Mouse (Mus musculus) right cerebral cortex, postnatal 4 days (tissue): Measurements from ENCODE around the gene Ror1.

Experiments used
- DNase-seq: peaks from one replicate; pipeline ENCODE4 v3.0.0-alpha.2; 2022

Ror1 gene

DNA sequence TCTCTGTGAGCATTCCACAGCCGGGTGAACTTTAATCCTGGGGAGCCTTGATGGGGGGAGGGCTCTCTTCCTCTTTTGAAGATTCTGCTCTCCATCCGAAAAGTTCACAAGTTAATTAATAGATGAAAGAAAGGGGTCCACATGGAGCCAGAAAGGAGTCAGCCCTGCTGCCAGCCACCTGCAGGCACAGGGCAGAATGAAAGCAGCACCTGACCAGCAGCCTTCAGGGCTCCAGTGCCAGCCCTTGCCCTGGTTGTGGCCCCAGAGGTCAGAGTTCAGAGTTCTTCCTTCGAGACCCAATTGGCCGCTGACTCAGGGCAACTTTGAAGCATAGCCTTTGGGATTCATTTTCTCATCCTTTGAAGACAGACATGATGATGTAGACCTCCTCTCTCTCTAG is 23.1 kb downstream of the Ror1 start:
- no peak for DNase-seq

DNA sequence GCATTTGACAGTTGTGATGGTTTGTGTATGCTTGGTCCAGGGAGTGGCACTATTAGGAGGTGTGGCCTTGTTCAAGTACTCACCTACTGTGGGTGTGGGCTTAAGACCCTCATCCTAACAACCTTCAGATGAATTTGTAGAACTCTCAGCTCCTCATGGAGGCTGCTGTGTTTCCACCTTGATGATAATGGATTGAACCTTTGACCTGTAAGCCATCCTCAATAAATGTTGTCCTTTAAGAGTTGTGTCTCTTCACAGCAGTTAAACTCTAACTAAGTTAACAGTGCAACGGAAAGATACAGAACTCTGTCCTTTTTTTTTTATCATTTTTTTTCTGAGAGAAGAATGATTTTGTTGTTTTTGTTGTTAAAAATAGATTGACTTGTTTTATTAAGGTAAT is 23.8 kb downstream of the Ror1 start:
- DNase-seq, result no peak

DNA sequence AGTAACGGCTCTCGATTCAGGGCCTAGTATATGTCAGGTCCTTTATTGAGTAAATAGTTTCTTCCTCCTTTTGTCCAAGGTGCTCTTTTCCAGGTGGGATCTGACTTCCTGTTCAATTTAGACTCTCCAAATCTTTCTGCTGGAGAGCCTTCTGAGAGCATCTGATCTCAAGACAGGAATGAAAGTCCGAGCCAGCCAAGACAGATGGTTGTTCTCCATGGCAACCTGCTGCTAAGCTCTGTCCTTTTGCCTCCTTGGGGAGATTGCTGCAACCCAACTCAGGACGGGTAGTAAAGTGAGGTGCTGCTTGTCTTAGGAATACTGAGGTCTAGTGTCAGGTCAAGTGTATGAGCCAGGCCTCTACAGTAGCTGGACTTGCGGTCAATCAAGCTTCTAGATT is 25.0 kb downstream of the Ror1 start:
- DNase-seq, result no peak

DNA sequence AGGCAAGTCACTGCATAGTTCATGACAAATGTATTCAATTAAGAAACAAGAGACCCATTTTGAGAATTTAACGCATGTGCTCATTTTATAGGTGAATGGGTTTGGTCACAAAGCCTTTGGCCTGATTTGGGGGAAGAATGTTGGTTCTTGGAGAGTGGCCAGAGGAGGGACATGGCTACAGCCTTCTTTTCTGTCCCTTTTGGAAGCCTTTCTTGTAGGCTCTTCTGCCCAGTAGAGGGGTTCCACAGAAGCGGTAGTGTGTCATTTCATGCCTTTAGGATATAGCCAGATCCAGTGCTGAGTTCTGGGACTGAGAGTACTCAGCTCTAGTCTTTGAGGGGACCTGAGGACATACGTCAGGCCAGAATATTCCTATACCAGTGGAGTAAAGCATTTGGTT is 26.8 kb downstream of the Ror1 start:
- no peak for DNase-seq

DNA sequence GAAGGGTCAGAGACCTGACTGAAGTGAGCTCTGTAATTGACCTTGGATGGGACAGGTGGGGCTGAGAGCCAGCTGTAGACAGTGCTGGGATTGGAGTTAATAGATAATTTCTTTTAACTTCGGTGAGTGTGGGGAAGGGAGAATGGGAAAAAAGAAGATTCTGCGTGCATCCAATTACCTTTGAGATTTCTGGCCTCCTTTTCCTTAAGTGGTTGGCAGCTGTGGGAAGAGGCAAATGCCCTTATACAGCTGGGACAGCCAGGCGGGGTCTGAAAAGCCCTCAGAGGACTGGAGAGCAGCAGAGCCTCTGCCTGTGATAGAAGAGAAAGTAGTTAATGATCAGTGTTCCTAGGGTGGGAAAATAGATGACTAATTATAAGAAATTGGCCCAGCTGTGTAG is 27.9 kb downstream of the Ror1 start:
- DNase-seq, result no peak

DNA sequence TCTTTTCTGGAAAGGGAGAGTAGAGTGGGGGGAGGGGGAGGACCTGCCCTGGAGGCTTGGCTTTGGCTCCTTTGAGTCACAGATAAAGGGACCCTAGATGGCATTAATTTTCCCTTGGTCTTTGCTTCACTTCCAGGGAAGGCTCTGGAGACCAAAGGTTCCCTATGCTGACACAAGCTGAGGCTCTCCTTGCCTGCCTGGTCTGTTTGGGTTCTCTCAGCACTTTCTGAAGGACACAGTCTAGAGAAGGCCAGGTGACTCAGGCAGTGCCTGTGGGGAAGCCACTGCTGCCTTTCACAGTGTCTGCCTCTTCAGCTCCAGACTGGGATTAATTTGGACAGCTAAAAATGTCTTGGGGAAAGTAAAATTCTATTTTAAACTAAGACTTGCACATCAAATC is 28.5 kb downstream of the Ror1 start:
- no peak for DNase-seq

DNA sequence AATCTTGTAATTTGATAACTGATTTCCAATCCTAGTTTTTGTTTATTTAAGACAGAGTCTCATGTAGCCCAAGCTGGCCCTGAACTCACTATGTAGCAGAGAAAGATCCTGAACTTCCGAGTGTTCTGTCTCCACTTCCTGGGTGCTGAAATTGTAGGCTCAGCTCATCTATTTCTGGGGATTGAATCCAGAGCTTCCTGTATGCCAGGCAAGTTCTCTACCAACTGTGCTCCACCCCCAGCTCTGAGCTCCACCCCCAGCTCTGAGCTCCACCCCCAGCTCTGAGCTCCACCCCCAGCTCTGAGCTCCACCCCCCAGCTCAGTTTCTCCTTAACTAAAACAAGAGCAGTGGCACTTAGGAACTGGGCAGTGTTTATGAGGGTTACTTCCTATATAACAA is 29.3 kb downstream of the Ror1 start:
- no peak for DNase-seq

DNA sequence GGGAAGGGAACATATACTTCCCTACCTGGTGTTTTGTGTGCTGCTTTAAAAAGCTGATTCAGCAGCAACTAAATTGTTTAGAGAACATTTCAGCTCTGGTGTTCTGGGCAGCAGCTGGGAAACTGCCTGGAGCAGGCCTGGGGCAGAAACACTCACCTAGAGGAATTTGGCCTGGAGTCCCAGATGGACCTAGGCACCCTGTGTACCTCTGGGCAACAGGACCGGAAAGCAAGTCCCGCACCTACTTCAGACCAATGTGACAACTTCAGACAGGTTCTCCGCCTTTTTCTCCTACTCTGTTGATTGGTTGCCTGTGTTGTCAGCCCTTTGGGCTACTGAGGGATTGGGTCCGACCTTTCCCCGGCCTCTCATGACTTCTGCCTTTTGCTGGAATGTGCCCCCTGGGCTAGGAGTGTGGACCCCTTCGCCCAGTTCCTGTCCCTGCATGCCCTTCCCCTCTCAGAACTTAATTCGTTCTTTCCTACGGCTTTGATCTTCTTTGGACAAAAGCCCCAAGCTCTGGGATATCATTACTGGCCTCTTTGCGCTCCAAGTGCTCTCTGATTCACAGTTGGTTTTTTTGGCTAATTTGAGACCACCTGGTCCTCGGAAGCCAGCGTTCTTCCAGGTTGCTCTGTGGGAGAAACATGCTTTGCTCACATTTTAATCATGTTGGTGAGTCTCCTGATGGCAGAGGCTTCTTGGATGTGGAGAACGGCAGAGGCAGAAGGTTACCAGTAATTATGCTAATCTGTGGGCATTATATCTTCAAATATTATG is 31.1 kb downstream of the Ror1 start:
- DNase-seq, result no peak

DNA sequence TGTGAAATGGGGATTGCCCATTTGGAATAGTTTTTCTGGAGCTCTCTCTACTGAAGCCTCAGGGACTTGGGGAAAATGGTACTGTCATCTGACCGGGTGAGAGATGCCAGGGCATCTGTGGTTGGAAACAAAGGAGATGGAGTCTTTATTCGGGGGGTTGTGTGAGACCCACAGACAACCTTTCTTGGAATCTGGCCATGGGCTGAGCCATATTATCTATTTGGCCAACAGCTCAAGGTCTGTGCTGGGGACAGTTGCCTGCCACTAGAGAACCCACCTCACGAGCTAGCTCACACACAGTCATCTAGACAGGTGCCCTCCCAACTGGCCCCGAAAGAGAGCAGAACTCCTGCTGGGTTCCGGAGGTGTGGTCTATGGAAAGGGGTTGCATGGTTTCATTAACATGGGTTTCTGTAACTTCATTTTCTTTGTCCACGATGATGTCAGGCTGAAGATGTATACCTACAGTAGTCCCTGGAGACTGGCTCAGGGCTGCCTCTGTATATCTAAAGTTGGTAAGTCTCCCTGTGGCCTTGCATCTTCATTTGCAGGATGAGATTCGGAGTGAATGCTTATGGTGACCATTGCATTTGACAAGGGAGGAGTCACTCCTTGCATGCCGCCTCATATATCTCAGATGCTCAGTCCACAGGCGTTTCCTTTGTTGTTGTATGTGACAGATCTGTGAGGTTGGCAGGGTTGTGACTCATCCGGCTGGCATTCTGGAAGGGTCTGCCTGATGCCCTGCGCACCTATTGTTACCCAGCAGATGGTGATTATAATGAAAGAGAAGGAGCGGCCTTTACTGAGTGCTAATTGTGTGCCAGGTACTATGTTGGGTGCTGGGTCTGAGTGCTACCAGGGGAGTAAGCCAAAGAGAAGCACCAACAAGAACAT is 32.7 kb downstream of the Ror1 start:
- DNase-seq, result no peak

DNA sequence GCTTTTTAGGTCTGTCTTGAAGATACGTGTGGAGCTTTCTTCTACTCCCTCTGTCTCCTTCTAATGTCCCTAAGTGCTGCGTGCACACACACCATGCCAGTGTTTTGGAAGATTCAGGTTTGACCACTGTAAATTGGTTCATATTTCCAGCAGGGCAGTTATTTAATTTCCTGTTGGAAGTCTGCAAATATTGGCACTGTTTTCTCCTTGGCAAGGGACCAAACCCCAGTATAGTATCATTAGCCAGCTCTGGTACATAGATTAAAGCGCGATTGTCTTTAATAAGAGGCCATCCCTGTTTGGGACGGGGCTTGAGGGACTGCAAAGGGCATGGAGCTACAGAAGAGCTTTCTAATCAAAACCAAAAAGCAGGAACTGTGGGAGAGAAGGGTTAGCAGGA is 33.6 kb downstream of the Ror1 start:
- no peak for DNase-seq

DNA sequence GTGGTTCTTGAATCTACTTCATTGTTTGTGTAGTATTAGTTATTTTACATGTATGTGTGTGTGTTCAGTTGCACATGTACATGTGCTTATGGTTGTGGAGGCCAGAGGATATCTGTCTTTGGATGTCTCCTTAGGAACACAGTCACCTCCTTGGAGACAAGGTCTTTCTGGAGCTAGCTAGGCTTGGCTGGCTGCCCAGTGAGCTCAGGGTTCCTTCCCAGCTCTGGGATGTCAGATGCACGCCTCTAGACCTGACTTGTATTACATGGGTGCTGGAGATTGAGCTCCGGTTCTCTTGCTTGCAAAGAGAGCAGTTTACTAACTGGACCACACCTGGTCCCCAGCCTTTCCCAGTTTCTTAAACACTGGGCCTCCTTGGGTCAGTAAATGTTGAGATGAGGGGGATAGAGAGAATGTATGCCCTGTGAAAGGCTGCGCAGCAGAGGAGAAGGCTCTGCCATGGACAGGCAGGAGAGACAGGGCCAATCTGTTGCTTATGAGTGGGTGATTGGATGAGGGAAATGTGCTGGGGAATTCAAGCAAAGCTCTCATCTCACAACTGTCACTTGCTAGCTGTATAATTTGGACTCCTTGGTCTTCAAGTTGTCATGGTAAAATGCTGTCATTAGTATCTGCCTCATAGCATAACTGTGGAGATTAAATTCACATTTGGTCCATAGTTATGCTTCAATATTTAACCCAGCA is 35.3 kb downstream of the Ror1 start:
- DNase-seq, result peak; percentile 31

DNA sequence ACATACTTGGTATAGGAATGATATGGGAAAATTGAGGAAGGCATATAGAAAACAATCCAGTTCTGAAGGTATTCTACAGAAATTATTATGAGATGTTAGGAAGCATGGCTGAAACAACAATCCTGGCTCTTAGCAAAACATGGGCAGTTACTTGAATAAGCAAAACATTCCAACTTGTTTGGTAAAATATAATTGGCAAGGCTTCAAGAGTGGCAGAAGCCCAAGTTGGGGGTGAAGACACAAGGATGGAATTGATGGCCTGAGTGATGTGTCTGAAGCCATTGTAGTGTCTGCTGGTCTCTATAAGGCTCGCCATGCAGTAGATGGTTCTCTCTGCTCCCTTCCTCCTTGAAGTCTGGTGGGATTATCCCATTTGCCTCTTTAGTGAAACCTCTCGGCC is 35.9 kb downstream of the Ror1 start:
- no peak for DNase-seq

DNA sequence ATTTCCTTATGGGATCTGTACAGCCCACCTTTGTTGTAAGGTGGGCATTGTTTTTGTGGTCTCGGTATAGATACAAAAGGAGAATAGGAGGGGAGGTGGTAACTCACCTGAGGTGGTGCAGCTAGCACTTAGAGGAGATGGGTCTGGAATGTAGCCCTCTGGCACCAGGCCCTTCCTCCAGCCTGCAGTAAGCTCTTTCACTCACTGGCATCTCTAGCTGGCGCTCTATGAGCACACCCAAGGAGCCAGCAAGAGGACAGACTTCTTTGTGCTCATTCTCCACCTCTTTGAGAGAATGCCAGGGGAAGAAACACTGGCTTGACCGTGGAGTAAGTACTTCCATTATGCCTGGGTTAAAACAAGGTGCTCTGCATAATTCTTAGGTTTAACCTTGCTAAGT is 36.7 kb downstream of the Ror1 start:
- DNase-seq, result no peak

DNA sequence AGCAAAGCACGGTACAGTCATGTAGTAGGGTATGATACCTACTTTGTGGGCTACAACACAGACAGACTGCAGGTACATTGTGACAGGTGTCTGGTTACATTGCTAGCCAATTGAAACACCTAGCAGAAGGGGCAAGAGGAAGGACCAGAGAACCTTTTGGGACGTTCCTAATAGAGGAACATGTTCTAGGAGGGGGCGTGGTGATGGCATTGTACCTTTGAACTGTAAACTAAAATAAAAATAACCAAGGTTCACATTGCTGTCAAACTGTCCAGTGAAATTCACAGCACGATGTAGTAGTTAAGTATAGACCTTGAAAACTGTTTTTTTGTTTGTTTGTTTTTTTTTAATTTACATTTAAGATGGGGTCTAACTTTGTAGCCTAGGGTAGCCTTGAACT is 40.5 kb downstream of the Ror1 start:
- no peak for DNase-seq

DNA sequence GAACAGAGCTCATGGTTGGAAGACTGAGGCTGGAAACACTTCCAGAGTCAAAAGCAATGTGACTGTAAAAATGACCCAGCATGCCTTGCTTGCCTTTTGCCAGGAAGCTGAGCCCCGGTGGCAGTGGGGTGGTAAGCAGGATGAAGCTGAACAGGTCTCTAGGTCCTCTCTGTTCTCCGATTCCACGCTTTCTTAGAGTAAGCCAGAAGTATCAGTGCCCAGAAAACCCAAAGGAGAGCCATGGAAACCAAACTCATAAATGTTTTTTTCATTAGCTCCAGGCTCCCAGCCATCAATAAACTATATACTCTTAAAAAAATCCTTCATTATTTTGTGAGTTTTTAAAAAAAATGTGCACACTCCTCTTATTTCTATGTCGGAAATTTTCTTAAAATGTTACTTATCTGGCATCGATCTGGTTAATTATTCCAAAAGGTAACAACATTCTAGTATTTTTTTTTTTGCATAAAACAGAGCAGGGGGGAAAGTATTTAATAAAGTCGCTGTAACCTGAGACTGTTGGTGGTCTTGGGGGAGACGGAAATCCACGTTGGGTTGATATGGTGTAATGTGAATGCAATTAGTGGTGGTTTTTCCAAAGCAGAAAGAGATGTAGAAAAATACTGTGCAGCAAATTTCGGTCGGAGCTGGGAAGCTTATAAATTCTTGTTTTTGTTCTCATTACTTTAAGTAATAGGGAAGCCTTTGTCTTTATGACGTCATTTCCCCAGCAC is 41.7 kb downstream of the Ror1 start:
- no peak for DNase-seq

DNA sequence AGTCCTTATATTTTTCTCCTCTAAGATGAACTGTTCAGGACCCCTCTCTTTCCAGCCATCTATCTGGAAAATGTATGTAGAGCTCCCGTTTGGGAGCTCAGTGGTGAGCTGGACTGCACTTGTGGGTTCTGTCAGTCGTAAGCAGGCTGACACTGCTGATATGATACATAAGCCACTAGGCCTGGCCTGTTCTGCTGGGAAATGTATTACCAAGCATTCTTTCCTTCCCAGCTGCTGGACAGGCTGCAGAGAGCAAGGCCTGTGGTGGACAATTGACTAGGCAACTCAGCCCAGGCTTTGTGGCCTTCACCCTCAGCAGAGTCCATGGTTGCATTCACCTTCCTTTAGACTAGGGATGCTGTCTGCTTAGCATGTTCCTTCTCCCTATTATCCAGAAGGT is 46.0 kb downstream of the Ror1 start:
- no peak for DNase-seq

DNA sequence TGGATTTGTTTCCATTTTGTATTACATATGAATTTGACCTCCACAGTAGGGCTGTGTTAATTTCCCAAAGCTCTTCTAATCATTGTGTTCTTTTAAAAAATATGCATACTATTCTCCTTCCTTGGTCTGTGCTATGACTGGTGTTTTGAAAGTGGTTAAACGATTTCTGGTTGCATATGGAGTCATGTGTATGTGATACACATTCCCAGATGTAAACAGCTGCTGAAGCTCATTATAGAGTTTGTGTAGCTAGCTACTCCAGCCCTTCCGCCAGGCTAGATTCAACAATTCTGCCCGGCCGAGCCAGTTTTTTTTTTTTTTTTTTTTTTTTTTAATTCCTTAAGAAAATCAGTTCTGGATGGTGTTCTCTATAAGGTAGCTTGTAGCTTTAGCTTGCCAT is 49.2 kb downstream of the Ror1 start:
- no peak for DNase-seq

DNA sequence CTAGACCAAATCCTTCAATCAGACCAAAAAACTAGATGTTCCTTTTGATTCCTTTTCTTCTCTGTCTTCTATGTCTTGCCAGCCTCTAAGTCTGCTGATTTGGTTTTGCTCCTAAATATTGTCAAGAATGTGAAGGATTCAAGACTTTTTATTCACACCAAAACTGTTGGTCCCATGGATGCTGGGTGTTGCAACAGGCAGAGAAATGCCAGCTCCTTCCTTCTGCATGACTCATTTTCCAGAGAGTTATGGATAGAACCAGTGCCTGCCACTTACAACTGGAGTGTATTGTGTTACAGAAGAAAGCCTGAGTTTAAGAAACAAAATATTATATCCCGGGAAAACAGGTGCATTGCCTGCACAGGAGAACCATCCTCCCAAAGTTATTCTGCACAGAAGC is 55.2 kb downstream of the Ror1 start:
- no peak for DNase-seq

DNA sequence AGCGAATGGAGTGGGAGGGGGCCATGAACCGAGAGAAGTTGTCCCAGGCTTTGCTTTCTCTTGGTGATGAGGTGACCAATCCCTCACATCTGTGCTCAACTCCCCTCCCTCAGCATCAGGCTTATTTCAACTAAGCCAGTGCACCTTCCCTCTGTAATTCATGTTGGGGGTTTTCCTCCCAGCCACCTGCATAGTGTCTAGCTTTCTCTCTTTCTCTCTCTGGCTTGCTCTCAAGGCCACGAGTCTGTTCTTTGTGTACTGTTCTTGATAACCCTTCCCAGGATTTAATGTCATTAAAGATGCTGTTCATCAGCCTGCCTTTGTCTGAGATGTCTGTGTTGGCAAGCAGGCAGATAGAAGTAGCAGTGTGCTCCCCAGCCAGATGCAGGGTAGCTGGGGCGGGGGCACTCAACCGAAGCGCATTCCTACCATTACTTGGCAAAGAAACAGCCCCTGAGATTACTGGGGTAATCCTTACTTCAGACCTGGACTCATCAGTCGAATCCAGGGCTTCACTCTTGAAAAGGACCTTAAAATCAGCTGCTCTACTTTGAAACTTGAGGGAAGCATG is 59.1 kb downstream of the Ror1 start:
- DNase-seq, result no peak

DNA sequence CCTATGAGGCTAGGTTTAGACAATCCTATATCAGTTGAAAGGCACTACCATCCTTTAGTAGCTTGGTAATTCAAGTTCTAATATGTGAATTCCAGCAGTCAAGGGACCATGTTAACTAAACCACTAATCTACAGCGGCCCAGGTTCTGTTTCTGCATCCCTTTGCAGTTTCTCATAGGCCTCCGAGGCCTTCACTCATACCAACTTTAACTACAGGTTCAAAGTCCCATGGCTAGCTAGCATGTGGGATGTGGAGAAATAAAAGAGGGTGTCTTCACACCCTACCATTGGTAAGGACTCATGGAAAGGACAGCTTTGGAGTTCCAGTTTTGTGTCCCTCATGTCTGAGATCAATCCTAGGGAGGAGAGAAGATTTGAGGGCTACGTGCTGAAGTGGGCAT is 60.1 kb downstream of the Ror1 start:
- no peak for DNase-seq

DNA sequence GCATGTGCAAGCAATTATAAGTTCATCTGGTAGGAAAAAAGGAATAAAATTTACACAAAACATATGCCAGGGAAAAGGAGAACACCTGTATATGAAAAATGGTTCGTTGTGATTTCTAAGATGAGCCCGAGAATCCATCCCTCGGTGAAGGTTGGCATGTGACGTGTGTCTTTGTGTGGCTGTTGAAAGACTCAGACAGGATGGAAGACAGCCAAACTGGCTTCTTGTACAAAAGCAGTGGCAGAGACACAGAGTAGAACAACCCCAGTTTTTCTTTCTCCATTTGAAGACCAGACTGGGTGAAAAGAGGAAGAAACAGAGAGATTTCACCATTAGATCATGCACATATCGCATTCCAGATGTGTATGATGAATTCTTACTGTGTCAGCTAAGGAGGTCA is 62.8 kb downstream of the Ror1 start:
- DNase-seq, result no peak

DNA sequence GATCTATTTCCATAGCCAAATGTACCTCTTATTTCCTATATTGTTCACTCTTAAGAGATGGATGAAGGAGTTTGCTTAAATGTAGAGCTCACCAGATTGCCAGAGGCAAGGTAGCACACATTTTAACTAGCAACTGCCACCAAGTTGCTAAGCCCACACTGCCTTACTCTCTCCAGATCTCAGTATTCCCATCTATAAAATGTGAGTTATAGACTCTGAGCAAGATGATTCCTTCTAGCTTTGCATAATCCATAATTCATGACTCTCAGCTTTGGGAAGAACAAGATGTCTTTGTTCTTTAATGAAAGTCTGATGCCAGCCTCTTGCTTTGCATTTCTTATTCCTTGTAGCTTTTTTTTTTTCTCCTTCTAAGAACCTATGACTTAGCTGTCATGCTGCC is 64.6 kb downstream of the Ror1 start:
- DNase-seq, result no peak

DNA sequence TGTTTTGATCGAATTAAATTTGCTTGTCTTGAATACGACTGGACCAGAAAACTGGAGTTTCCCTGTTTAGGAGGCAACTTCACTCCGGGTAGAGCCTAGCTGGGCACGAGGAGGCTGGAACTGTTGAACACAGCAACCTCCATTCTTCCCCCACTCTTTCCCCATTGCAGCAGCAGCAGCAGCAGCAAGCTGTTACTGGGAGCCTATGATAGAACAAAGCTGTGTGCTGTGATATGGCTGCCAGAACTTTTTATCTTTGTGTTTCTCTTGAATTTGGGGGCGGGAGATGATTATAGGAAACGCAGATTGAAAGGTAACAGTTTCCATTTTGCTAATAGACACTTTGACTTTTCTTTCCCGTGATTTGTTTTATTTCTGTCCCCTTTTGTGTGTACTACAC is 70.2 kb downstream of the Ror1 start:
- DNase-seq, result no peak
